Mouse (Mus musculus): Measurements from ENCODE around the gene Hist2h2ab.

GRCm38 (mm10) chr3:96250890-96251289, 31.2 kb downstream of the Hist2h2ab start:
- no peak for TF ChIP-seq GATA1 (IDR thresholded peaks at IDR 0.05; ENCODE audit: borderline replicate concordance, low read length)
- no peak for TF ChIP-seq FLI1 (IDR thresholded peaks at IDR 0.05; ENCODE audit: low read length)

Measured in megakaryocyte, embryonic 14.5 days (primary cell).